Mouse (Mus musculus) small intestine, adult 2 months (tissue): ENCODE measurements at regions not wholly inside any gene's neighbourhood (a gene's known extent, or its start where the extent isn't known, plus 50 kb on each side); places are given as distances from the start of the nearest gene placed in this dataset.

Experiments used
- H3K27ac ChIP-seq: fragments of 200-500 bp; 2 replicates; pipeline ENCODE4 v1.5.1; 2012; ENCODE audit warnings: low read depth, low read length, control low read depth, inconsistent platforms; ENCODE audit not compliant: insufficient read depth
- H3K27me3 ChIP-seq: fragments of 200-500 bp; 2 replicates; pipeline ENCODE4 v1.6.1; 2012; ENCODE audit warnings: mild to moderate bottlenecking, moderate library complexity, low read length, inconsistent platforms; ENCODE audit not compliant: control insufficient read depth, insufficient read depth
- H3K36me3 ChIP-seq: fragments of 200-500 bp; 2 replicates; pipeline ENCODE4 v1.6.1; 2012; ENCODE audit warnings: mild to moderate bottlenecking, low read length, control low read depth, inconsistent platforms; ENCODE audit not compliant: control insufficient read depth, insufficient read depth
- H3K4me1 ChIP-seq: fragments of 200-500 bp; 2 replicates; pipeline ENCODE4 v1.6.1; 2012; ENCODE audit warnings: low read length, inconsistent platforms, mixed read lengths; ENCODE audit not compliant: control insufficient read depth, insufficient read depth, insufficient read length
- H3K4me3 ChIP-seq: fragments of 200-500 bp; 2 replicates; pipeline ENCODE4 v1.5.1; 2012; ENCODE audit warnings: low read depth, mild to moderate bottlenecking, control low read depth, inconsistent platforms, low read length, moderate library complexity
- CTCF ChIP-seq: fragments of 200-500 bp; IDR thresholded peaks from 2 replicates; pipeline ENCODE4 v1.5.1; 2012; ENCODE audit warnings: low read depth, mild to moderate bottlenecking, control low read depth, inconsistent platforms, low read length, moderate library complexity, mixed read lengths; ENCODE audit not compliant: insufficient replicate concordance, insufficient read length; ENCODE audit errors: extremely low read depth
- POLR2A ChIP-seq: fragments of 200-500 bp; IDR thresholded peaks from 2 replicates; pipeline ENCODE4 v1.6.1; 2012; ENCODE audit warnings: low read depth, mild to moderate bottlenecking, control low read depth, inconsistent platforms, low read length, moderate library complexity
- WGBS: fragments of 180-500 bp; shearing (Covaris S2); methylation state at CpG from one replicate; pipeline ENCODE4 v1.1.7; 2018; 5-methylcytosine and 5-hydroxymethylcytosine counted together

DNA sequence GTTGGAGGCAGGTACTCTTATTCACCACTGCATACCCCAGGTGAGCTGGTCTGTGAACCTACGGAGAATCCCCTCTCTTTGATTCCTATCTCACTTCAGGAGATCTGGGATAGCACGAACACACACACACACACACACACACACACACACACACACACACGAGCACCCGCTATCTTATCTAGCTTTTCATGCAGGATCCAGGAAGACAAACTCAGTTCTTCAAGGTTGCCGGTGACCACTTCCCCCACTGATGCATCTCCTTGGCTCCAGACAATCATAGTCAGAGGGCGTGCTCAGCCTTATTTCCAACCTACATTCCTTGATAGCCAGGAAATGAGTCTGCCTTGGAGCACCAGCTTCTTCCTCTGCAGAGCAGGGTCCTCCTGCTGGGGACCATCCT is 387.7 kb upstream of the Runx1 start:
- no peak for TF ChIP-seq CTCF
- no peak for TF ChIP-seq POLR2A
- Histone ChIP-seq H3K36me3 (no peaks in the 10 kb centered on the region), H3K4me3 (no peak overlapping the region), H3K4me1 (peaks cover 6% of the 10 kb centered on the region), H3K27me3 (no peaks in the 10 kb centered on the region), H3K27ac (no peak overlapping the region)
- 59% methylated on average over 6 of the region's 6 CpGs for WGBS

- no peaks in the 10 kb centered on the region for H3K36me3 ChIP-seq
- 29% methylated on average over 3 of the region's 3 CpGs for WGBS
- TF ChIP-seq CTCF = no peak
- TF ChIP-seq POLR2A = no peak
- peaks cover 6% of the 10 kb centered on the region for H3K4me1 ChIP-seq
- no peak overlapping the region for H3K4me3 ChIP-seq
- H3K27ac ChIP-seq = peak overlapping the region; percentile 43; the same call in 1 of the 2 replicates
- no peaks in the 10 kb centered on the region for H3K27me3 ChIP-seq
Measured at GRCm38 (mm10) chr16:93207675-93208074, 381.7 kb upstream of the Runx1 start.

- TF ChIP-seq CTCF (no peak), POLR2A (no peak)
- no peak overlapping the region for H3K4me3 ChIP-seq
- H3K27me3 ChIP-seq = no peaks in the 10 kb centered on the region
- H3K36me3 ChIP-seq = no peaks in the 10 kb centered on the region
- H3K4me1 ChIP-seq = peaks cover 6% of the 10 kb centered on the region
- WGBS = 86% methylated on average over 5 of the region's 5 CpGs
- peak overlapping the region; percentile 43; the same call in 1 of the 2 replicates for H3K27ac ChIP-seq
Measured at GRCm38 (mm10) chr16:93207217-93207616, 381.3 kb upstream of the Runx1 start.

- Histone ChIP-seq H3K36me3 (no peaks in the 10 kb centered on the region), H3K27me3 (no peaks in the 10 kb centered on the region), H3K27ac (no peak overlapping the region), H3K4me3 (no peak overlapping the region), H3K4me1 (peaks cover 6% of the 10 kb centered on the region)
- 77% methylated on average over 4 of the region's 4 CpGs for WGBS
- TF ChIP-seq POLR2A = no peak
- no peak for TF ChIP-seq CTCF
Measured at GRCm38 (mm10) chr16:93206325-93206724, 380.4 kb upstream of the Runx1 start.

GRCm38 (mm10) chr16:93204601-93205000 is 378.7 kb upstream of the Runx1 start:
- Histone ChIP-seq H3K4me3 (no peak overlapping the region), H3K4me1 (no peaks in the 10 kb centered on the region; the same call in 1 of the 2 replicates), H3K27me3 (no peaks in the 10 kb centered on the region), H3K36me3 (no peaks in the 10 kb centered on the region), H3K27ac (no peak overlapping the region)
- TF ChIP-seq POLR2A (no peak), CTCF (no peak)
- 62% methylated on average over 4 of the region's 4 CpGs for WGBS

GRCm38 (mm10) chr16:93202591-93202990 is 376.6 kb upstream of the Runx1 start:
- TF ChIP-seq POLR2A = no peak
- no peak for TF ChIP-seq CTCF
- Histone ChIP-seq H3K27ac (no peak overlapping the region), H3K4me1 (no peaks in the 10 kb centered on the region; the same call in 1 of the 2 replicates), H3K27me3 (no peaks in the 10 kb centered on the region), H3K4me3 (no peak overlapping the region), H3K36me3 (no peaks in the 10 kb centered on the region)

- WGBS = 60% methylated on average over 8 of the region's 8 CpGs
- no peaks in the 10 kb centered on the region for H3K27me3 ChIP-seq
- H3K27ac ChIP-seq = no peak overlapping the region
- no peak overlapping the region for H3K4me3 ChIP-seq
- H3K4me1 ChIP-seq = peaks cover 2% of the 10 kb centered on the region; the same call in 1 of the 2 replicates
- TF ChIP-seq CTCF (no peak), POLR2A (no peak)
- H3K36me3 ChIP-seq = no peaks in the 10 kb centered on the region
Measured at GRCm38 (mm10) chr16:93197300-93197699, 371.4 kb upstream of the Runx1 start.

GRCm38 (mm10) chr16:93193921-93194481 is 368.1 kb upstream of the Runx1 start:
- TF ChIP-seq CTCF (no peak), POLR2A (no peak)
- Histone ChIP-seq H3K27me3 (no peaks in the 10 kb centered on the region), H3K36me3 (no peaks in the 10 kb centered on the region), H3K4me1 (peaks cover 2% of the 10 kb centered on the region; the same call in 1 of the 2 replicates), H3K27ac (no peak overlapping the region), H3K4me3 (no peak overlapping the region)
- 48% methylated on average over 7 of the region's 7 CpGs for WGBS
